20 mouse cellular contexts compared by ENCODE assay signal in the genomic region with DNA sequence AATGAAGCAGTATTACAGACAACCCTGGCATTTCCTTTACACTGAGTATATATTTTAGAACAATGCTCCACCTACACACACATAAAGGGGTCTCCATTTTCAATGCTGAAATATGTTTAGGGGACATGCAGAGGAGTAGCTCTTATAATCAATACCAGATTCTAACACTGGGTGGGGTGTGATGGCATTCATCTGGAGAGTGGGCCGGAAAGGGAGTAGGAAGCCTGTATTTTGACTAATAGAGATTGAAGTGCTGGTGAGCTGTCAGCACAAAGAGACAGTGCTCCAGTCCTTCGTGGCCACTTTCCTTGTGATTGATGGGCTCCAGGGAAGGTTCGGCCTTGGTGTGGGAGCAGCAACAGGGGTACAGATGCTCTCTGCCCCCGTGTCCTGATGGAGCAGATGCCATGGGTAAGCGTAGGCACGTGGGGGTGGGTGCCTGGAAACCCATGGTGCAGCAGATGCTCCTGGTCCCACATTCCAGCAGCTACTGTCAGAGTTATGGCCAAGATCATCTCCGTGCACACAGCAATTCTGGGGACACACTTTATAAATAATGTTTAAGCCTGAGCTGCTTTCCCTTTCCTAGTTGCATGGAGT. TPM values are rescaled to one million over a fixed set of nuclear protein-coding genes. Genes with fewer than 3 reads are reported as not detected.
DNase-seq lines count a peak whose midpoint lies in the region; ATAC-seq and TF ChIP-seq lines count a peak whose summit lies in the region.
"Had no signal": no experiment of that assay in that cellular context is flagged by ENCODE, and none has a peak within 500 bp of the region (broad histone marks: within the 10 kb centered on the region; RNA-seq: fewer than 3 reads in every experiment).

No protein-coding gene starts in this region.

- no peak overlapping the region for H3K4me3 ChIP-seq in layer of hippocampus, adult 2 months
- no peak overlapping the region for H3K4me3 ChIP-seq in limb, embryonic 10.5 days
- H3K4me3 ChIP-seq: hindbrain, embryonic 13.5 days; lung, embryonic 15.5 days; midbrain, embryonic 12.5 days had no signal

- H3K9me3 ChIP-seq in limb, embryonic 10.5 days (replicated peaks) = no peaks in the 10 kb centered on the region
- H3K9me3 ChIP-seq: hindbrain, embryonic 13.5 days; lung, embryonic 15.5 days; midbrain, embryonic 12.5 days had no signal

- WGBS in limb, embryonic 10.5 days = 64% methylated on average over 7 of the region's 7 CpGs

- H3K27me3 ChIP-seq in limb, embryonic 10.5 days (ENCODE audit: low read depth, poor library complexity, severe bottlenecking) = no peaks in the 10 kb centered on the region
- H3K27me3 ChIP-seq: hindbrain, embryonic 13.5 days; lung, embryonic 15.5 days; midbrain, embryonic 12.5 days had no signal

- no peaks in the 10 kb centered on the region for H3K36me3 ChIP-seq in limb, embryonic 10.5 days
- H3K36me3 ChIP-seq: hindbrain, embryonic 13.5 days; lung, embryonic 15.5 days; midbrain, embryonic 12.5 days had no signal

- H3K27ac ChIP-seq in layer of hippocampus, adult 2 months = peak overlapping the region; percentile 84
- no peak overlapping the region for H3K27ac ChIP-seq in limb, embryonic 10.5 days
- H3K27ac ChIP-seq: hindbrain, embryonic 13.5 days; lung, embryonic 15.5 days; midbrain, embryonic 12.5 days had no signal

- TF ChIP-seq CTCF in layer of hippocampus, adult 2 months (conservative IDR thresholded peaks at IDR 0.05) = peak; percentile 64

- DNase-seq in right cerebral cortex, adult 18-20 months = peak; percentile 78
- no peak for DNase-seq in right cerebral cortex, postnatal 4 days
- DNase-seq in layer of hippocampus, adult 2 months (ENCODE audit: low spot score in 2 of 2) = peak; percentile 72 to 77
- peak; percentile 14 to 65 for DNase-seq in left cerebral cortex, adult 8-10 months (ENCODE audit: low spot score in 2 of 2)
- DNase-seq in telencephalon, adult 2 months (ENCODE audit: low read depth, low spot score) = peak; percentile 52
- no peak for DNase-seq in yolk sac, embryonic 10.5 days (ENCODE audit: low spot score)
- DNase-seq in limb, embryonic 10.5 days (ENCODE audit: low spot score) = no peak
- DNase-seq: adrenal gland, postnatal 36 days; cerebellum, adult 11 months; cerebellum, postnatal 36 days; heart, adult 11 months; kidney, postnatal 36 days; liver; thymus, postnatal 14 days had no signal

- H3K4me1 ChIP-seq in limb, embryonic 10.5 days = peaks cover 8% of the 10 kb centered on the region; the same call in 1 of the 2 replicates
- H3K4me1 ChIP-seq: hindbrain, embryonic 13.5 days; lung, embryonic 15.5 days; midbrain, embryonic 12.5 days had no signal

- no peak for ATAC-seq in erythroid progenitor cell, adult 5-6 weeks (replicated peaks; ENCODE audit: low FRiP score, poor library complexity, severe bottlenecking)
- ATAC-seq: forebrain, embryonic 16.5 days; intestine, postnatal 0 days had no signal

RNA-seq across cellular contexts. Expression of a gene that starts 18.2 kb away (rescaled TPM):
- 10 to 100 TPM; 94.4 to 97.3 TPM for total RNA-seq in layer of hippocampus, adult 2 months (2021)
- total RNA-seq in left cerebral cortex, adult 8-10 months (2022) = 10 to 100 TPM; 58.9 to 67.3 (median 61.7) TPM
- total RNA-seq in erythroid progenitor cell, adult 5-6 weeks (2015; ENCODE audit: low replicate concordance) = 0.36 TPM in 1 of 2 replicates, not detected in the other
- total RNA-seq in erythroid progenitor cell, adult 5-6 weeks (2017; ENCODE audit: low replicate concordance) = not detected in 2 replicates
- 0.09 and 0.15 TPM in 2 replicates for polyA plus RNA-seq in limb, embryonic 10.5 days (2016; fragmentation: Nextera tagmentation; extraction: Ambion mirVana)

Comparison
In these comparisons a context has a peak if more than half of its experiments do, and no peak if none do; other contexts are left out.
1. DNase-seq: peak in right cerebral cortex, adult 18-20 months (single experiment), layer of hippocampus, adult 2 months (2 of 2), left cerebral cortex, adult 8-10 months (2 of 2) and telencephalon, adult 2 months (single experiment); none in right cerebral cortex, postnatal 4 days (single experiment), yolk sac, embryonic 10.5 days (single experiment) and limb, embryonic 10.5 days (single experiment).
2. RNA of a gene that starts 18.2 kb away (total RNA-seq): 94.4 to 97.3 TPM in layer of hippocampus, adult 2 months and 58.9 to 67.3 TPM in left cerebral cortex, adult 8-10 months; 0.36 TPM in erythroid progenitor cell, adult 5-6 weeks; every median in the first group is over 10 times any median in the second.